Mouse (Mus musculus) megakaryocyte, embryonic 14.5 days (primary cell): Measurements from ENCODE around the gene Art4.

Experiments used
- FLI1 ChIP-seq: IDR thresholded peaks from 2 replicates; pipeline ENCODE4 v1.6.1; 2012; ENCODE audit warnings: low read length, inconsistent platforms, mixed read lengths
- GATA1 ChIP-seq: IDR thresholded peaks from 3 replicates; pipeline ENCODE4 v1.6.1; 2012; ENCODE audit warnings: mixed read lengths, low read length, inconsistent platforms, borderline replicate concordance

GRCm38 (mm10) chr6:136874599-136874998 is 17.1 kb upstream of the Art4 start:
- TF ChIP-seq GATA1 (no peak), FLI1 (no peak)
